Mouse (Mus musculus): Measurements from ENCODE around the gene Tigd3. TPM values are rescaled to one million over a fixed set of nuclear protein-coding genes. Genes with fewer than 3 reads are reported as not detected.
A peak's percentile ranks its signal among the peaks of the same experiment; 100 is the strongest.

Tigd3 gene
- polyA plus RNA-seq, 1 experiment from 2014 or later, result 1.7 TPM

- peak within 1 kb of the TSS; percentile 71 for H3K9ac ChIP-seq (replicated peaks)
- H3K9me3 ChIP-seq (ENCODE audit: low read length), result no peaks in the 10 kb centered on the region
- H3K4me3 ChIP-seq (ENCODE audit: low read depth, low read length), result peak within 1 kb of the TSS; percentile 69
- no peaks in the 10 kb centered on the region; the same call in 1 of the 2 replicates for H3K27me3 ChIP-seq (ENCODE audit: insufficient read depth, low read length)
- ATAC-seq, result peak; percentile 78
- 0% methylated on average over 18 of the region's 18 CpGs for WGBS (ENCODE audit: insufficient replicate concordance)
- peak; percentile 98 for DNase-seq
- peaks cover 46% of the 10 kb centered on the region for H3K4me1 ChIP-seq (ENCODE audit: insufficient read depth)
- TF ChIP-seq CTCF (IDR thresholded peaks at IDR 0.05; ENCODE audit: low read depth) (no peak), EP300 (IDR thresholded peaks at IDR 0.05; ENCODE audit: low read depth) (no peak)
- no peaks in the 10 kb centered on the region for H3K36me3 ChIP-seq (replicated peaks; ENCODE audit: insufficient read depth, low read length)
- peak within 1 kb of the TSS; percentile 100 for H3K4me2 ChIP-seq (ENCODE audit: low read depth, low read length)
- peak within 1 kb of the TSS; percentile 76 for H3K27ac ChIP-seq (ENCODE audit: low read depth)
Observed at GRCm38 (mm10) chr19:5924713-5925093, 30.8 kb upstream of the Tigd3 start, which contains the start of gene Cdc42ep2. Gene Cdc42ep2 (minus strand): TSS chr19:5924816.

- Histone ChIP-seq H3K4me2 (ENCODE audit: low read depth, low read length) (peak overlapping the region; percentile 100), H3K4me1 (ENCODE audit: insufficient read depth) (peaks cover 40% of the 10 kb centered on the region), H3K36me3 (replicated peaks; ENCODE audit: insufficient read depth, low read length) (no peaks in the 10 kb centered on the region), H3K4me3 (ENCODE audit: low read depth, low read length) (peak overlapping the region; percentile 69), H3K27me3 (ENCODE audit: insufficient read depth, low read length) (no peaks in the 10 kb centered on the region; the same call in 1 of the 2 replicates), H3K9me3 (ENCODE audit: low read length) (no peaks in the 10 kb centered on the region), H3K27ac (ENCODE audit: low read depth) (peak overlapping the region; percentile 76), H3K9ac (replicated peaks) (peak overlapping the region; percentile 71)
- under 1% methylated on average over 38 of the region's 38 CpGs for WGBS (ENCODE audit: insufficient replicate concordance)
- ATAC-seq, result peak; percentile 14
- peak; percentile 93 for DNase-seq
- TF ChIP-seq CTCF (IDR thresholded peaks at IDR 0.05; ENCODE audit: low read depth), result peak; percentile 90
- TF ChIP-seq EP300 (IDR thresholded peaks at IDR 0.05; ENCODE audit: low read depth), result 0 out of 2 replicates have a peak, but pooled peaks have one; percentile 15
Observed at GRCm38 (mm10) chr19:5923990-5924712, 30.2 kb upstream of the Tigd3 start.

GRCm38 (mm10) chr19:5922963-5923362 lies 29.0 kb upstream of the Tigd3 start:
- 84% methylated on average over 3 of the region's 3 CpGs for WGBS (ENCODE audit: insufficient replicate concordance)
- H3K27ac ChIP-seq (ENCODE audit: low read depth), result peak overlapping the region; percentile 85
- TF ChIP-seq CTCF (IDR thresholded peaks at IDR 0.05; ENCODE audit: low read depth), result no peak
- no peak for TF ChIP-seq EP300 (IDR thresholded peaks at IDR 0.05; ENCODE audit: low read depth)
- H3K36me3 ChIP-seq (replicated peaks; ENCODE audit: insufficient read depth, low read length), result no peaks in the 10 kb centered on the region
- peak overlapping the region; percentile 100 for H3K4me2 ChIP-seq (ENCODE audit: low read depth, low read length)
- no peak for DNase-seq
- peak overlapping the region; percentile 9; the same call in 1 of the 2 replicates for H3K4me3 ChIP-seq (ENCODE audit: low read depth, low read length)
- no peaks in the 10 kb centered on the region; the same call in 1 of the 2 replicates for H3K27me3 ChIP-seq (ENCODE audit: insufficient read depth, low read length)
- H3K9ac ChIP-seq (replicated peaks), result 0 out of 2 replicates have a peak overlapping the region, but pooled peaks have one; percentile 64
- no peaks in the 10 kb centered on the region for H3K9me3 ChIP-seq (ENCODE audit: low read length)
- ATAC-seq, result no peak
- peaks cover 34% of the 10 kb centered on the region for H3K4me1 ChIP-seq (ENCODE audit: insufficient read depth)

GRCm38 (mm10) chr19:5922119-5922942 lies 28.4 kb upstream of the Tigd3 start:
- Histone ChIP-seq H3K4me3 (ENCODE audit: low read depth, low read length) (peak overlapping the region; percentile 31), H3K27me3 (ENCODE audit: insufficient read depth, low read length) (no peaks in the 10 kb centered on the region; the same call in 1 of the 2 replicates), H3K36me3 (replicated peaks; ENCODE audit: insufficient read depth, low read length) (0 out of 2 replicates have a peak, but pooled peaks cover under 1% of the 10 kb centered on the region), H3K9me3 (ENCODE audit: low read length) (no peaks in the 10 kb centered on the region), H3K4me2 (ENCODE audit: low read depth, low read length) (peak overlapping the region; percentile 100), H3K4me1 (ENCODE audit: insufficient read depth) (peaks cover 34% of the 10 kb centered on the region), H3K27ac (ENCODE audit: low read depth) (peak overlapping the region; percentile 85), H3K9ac (replicated peaks) (peak overlapping the region; percentile 64)
- ATAC-seq (peak; percentile 82), DNase-seq (peak; percentile 56)
- TF ChIP-seq CTCF (IDR thresholded peaks at IDR 0.05; ENCODE audit: low read depth), result no peak
- TF ChIP-seq EP300 (IDR thresholded peaks at IDR 0.05; ENCODE audit: low read depth), result peak; percentile 49; the same call in 1 of the 2 replicates
- 36% methylated on average over 15 of the region's 15 CpGs for WGBS (ENCODE audit: insufficient replicate concordance)

GRCm38 (mm10) chr19:5921715-5922114 lies 27.8 kb upstream of the Tigd3 start:
- Histone ChIP-seq H3K27me3 (ENCODE audit: insufficient read depth, low read length) (no peaks in the 10 kb centered on the region; the same call in 1 of the 2 replicates), H3K36me3 (replicated peaks; ENCODE audit: insufficient read depth, low read length) (0 out of 2 replicates have a peak, but pooled peaks cover 4% of the 10 kb centered on the region), H3K9ac (replicated peaks) (peak overlapping the region; percentile 64), H3K4me2 (ENCODE audit: low read depth, low read length) (peak overlapping the region; percentile 100), H3K4me1 (ENCODE audit: insufficient read depth) (peaks cover 34% of the 10 kb centered on the region), H3K9me3 (ENCODE audit: low read length) (no peaks in the 10 kb centered on the region), H3K27ac (ENCODE audit: low read depth) (peak overlapping the region; percentile 85), H3K4me3 (ENCODE audit: low read depth, low read length) (peak overlapping the region; percentile 31)
- DNase-seq (peak; percentile 69), ATAC-seq (peak; percentile 16; the same call in 1 of the 2 replicates)
- no peak for TF ChIP-seq CTCF (IDR thresholded peaks at IDR 0.05; ENCODE audit: low read depth)
- no peak for TF ChIP-seq EP300 (IDR thresholded peaks at IDR 0.05; ENCODE audit: low read depth)
- WGBS (ENCODE audit: insufficient replicate concordance), result 26% methylated on average over 9 of the region's 9 CpGs
